Mouse (Mus musculus) cerebellum, adult 8-10 months (tissue): ENCODE measurements around the gene Pdpr.
A peak's percentile ranks its signal among the peaks of the same experiment; 100 is the strongest.
"Not testable (repeated sequence)": the region's sequence is repeated elsewhere in the genome, so short reads cannot be mapped to it uniquely, and the experiment has no call there.

ENCODE experiments used
- DNase-seq: peaks from one replicate; pipeline ENCODE4 v3.0.0; 2022

Pdpr gene

GRCm38 (mm10) chr8:111093865-111094718 is at the start of gene Pdpr:
Gene Pdpr (plus strand): TSS chr8:111094630.
- peak; percentile 92 for DNase-seq

- no peak for DNase-seq
Observed at GRCm38 (mm10) chr8:111048694-111049093, 45.7 kb upstream of the Pdpr start.

DNA sequence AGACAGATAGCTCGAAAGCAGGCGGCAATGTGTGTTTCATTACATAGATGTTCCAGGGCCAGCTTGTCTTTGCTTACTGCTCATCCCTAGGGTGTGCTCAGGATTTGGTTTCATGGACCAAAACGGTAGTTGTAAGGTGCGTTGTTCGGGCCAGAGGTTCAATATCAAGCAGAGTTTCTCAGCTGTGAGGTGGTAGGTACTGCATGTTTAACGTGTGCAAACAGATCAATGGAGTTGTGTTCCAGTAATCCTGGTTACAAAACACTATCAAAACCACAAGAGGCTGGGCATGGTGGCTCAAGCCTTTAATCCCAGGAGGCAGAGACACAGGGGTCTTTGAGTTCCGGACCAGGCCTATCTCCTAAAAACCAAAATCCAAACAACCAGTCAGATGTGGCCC is 45.3 kb upstream of the Pdpr start:
- DNase-seq: no peak

DNA sequence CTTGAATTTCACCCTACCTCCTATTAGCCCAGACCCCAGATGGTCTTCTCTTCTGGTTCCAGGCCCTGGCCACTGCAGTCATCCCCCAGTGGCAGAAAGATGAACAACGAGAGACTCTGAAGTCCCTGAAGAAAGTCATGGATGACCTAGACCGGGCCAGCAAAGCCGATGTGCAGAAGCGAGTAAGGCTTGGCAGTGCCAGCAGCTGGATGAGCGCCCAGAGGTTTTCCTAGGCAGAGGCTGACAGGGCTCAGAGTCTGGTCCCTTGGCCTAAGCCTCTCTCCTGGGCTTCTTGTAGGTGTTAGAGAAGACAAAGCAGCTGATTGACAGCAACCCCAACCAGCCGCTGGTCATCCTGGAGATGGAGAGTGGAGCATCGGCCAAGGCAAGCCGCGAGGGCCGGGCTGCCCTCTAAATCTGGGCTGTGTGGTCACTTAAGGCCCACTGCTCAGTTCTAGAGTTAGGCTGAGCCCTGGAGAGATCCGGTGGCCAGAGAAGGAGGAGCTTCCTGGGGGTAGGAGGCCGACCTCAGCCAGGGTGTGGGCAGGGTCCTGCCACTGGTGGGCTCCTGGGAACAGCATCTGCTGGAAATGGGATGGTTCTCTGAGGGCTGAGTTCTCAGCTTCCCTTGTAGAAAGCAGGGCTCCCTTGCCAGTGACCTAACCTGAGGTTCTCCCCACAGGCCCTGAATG is 40.5 kb upstream of the Pdpr start:
- no peak for DNase-seq

DNA sequence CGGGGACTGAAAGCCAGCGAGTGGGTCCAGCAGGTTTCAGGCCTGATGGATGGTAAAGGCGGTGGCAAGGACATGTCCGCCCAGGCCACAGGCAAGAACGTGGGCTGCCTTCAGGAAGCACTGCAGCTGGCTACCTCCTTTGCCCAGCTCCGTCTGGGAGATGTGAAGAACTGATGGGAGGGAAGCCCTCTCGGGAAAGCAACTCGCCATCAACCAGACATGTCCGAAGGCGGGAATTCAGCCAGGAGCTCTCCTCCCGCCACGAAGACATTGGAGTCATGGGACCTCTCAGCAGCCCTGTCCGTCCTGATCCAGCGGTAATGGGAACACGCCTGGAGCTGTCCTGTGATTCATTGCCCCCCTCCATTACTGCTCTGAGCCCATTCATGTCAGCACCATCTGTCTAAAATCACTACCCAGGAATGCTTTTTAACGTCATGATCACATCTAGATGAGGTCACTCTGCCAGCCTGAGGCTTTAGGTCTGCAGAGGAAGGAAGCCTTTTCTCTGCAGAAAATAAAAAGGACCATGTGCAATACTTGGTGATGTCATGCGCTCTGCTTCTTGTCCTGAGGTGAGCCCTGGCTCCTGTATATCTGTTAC is 39.3 kb upstream of the Pdpr start:
- DNase-seq: no peak

DNA sequence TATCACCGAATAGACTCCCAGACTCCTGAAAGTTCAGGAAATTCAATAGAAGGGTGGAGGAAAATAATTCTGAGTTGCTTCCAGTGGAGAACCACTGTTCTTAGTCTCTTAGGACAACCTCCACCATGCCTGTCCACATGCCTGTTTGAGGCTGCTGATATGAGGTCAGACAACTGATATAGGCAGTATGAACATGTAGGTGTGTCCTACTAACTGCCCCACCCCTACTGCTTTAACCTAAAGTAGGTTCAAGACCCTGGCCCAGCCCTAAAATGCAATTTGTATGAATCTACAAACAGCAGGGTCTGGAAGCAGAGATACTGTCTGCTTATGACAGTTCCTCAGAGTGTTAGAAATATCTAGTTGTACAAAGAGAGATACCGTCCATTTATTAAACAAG is 38.8 kb upstream of the Pdpr start:
- DNase-seq: no peak

DNA sequence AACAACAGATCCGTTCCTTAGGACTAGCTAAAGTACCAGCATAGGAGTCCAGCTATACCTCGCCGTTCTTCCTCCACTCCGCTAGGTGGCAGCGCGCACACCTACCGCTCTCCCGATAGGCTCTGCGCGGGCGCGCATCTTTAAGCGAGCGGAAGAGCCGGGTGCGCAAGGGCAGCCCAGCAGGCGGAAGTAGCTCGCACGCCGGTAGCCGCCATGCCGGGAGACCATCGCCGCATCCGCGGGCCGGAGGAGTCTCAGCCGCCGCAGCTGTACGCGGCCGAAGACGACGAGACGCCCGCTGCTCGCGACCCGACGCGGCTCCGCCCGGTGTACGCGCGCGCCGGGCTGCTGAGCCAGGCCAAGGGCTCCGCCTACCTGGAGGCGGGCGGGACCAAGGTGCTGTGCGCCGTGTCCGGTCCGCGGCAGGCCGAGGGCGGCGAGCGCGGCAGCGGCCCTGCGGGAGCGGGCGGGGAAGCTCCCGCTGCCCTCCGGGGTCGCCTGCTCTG is 38.2 kb upstream of the Pdpr start, which contains the start of gene Exosc6:
Gene Exosc6, plus strand, starts transcription at position 182 of the 506 bp plus-strand sequence.
- DNase-seq: peak; percentile 89

DNA sequence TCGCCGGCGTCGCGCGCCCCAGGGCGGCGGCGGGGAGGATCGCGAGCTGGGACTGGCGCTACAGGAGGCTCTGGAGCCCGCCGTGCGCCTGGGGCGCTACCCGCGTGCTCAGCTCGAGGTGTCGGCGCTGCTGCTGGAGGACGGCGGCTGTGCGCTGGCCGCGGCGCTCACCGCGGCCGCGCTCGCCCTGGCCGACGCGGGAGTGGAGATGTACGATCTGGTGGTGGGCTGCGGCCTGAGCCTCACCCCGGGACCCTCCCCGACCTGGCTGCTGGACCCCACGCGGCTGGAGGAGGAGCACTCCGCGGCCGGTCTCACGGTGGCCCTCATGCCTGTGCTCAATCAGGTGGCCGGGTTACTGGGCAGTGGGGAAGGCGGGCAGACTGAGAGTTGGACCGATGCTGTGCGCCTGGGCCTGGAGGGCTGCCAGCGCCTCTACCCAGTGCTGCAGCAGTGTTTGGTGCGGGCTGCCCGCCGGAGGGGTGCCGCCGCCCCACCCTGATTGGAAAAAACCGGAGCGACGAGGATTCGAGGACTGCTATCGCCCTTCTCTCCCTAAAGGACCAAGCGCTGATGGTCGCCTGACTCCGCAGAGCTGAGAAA is 37.6 kb upstream of the Pdpr start:
- peak; percentile 38 for DNase-seq

GRCm38 (mm10) chr8:111058946-111059572 is 35.4 kb upstream of the Pdpr start:
- no peak for DNase-seq

GRCm38 (mm10) chr8:111061688-111062071 is 32.8 kb upstream of the Pdpr start:
- no peak for DNase-seq

- DNase-seq: peak; percentile 95
Observed at GRCm38 (mm10) chr8:111062072-111062757, 32.2 kb upstream of the Pdpr start.

GRCm38 (mm10) chr8:111062893-111063292 is 31.5 kb upstream of the Pdpr start:
- DNase-seq: no peak

DNA sequence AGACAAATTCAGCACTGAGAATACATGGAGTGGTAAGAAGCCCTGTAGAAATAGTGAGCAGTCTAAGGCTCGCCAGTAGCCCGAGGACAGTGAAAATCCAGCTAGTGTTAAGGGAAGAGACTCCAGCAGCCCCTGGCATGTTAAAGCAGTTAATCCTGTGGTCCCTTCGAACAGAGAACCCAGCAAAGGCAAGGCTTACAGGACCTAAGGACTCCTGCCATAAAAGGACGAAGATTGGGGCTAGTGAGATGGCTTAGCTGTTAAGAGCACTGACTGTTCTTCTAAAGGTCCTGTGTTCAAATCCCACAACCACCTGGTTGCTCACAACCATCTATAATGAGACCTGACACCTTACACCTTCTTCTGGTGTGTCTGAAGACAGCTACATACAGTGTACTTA is 28.1 kb upstream of the Pdpr start:
- DNase-seq: no peak

DNA sequence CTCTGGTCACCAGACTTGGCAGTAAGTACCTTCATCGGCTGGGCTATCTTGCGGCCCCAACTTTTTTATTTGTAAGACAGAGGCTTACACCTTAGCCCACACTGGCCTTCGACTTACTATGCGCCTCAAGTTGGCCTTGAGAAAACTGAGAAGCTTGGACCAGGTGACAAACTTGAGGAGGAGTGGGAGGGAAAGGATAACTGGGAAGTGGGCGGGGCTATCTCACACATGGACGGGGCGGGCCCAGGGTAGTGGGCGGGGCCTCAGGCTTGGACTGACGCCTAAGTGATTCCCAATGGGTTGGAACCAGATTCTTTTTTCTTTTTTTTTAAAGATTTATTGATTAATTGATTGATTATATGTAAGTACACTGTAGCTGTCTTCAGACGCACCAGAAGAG is 27.0 kb upstream of the Pdpr start:
- DNase-seq: no peak

- not testable (repeated sequence) for DNase-seq
Observed at GRCm38 (mm10) chr8:111068660-111069059, 25.8 kb upstream of the Pdpr start.

DNA sequence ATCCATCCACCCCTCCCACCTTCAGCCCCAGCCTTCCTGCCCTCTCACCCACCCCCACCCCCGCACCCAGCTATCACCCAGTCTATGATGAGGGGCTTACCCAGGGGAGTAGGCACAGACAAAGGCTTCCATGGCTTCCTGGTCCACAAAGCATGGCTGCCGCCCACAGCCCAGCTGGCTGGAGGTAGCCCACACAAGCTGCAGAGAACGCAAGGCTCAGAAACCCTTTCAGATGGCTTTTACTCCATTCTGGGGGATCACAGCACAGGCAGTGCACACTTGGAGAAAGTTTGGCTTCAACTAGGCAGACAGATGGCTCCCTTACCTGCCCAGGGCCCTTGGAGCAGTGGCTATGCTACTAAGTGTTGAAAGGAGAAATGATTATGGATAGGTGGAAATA is 18.5 kb upstream of the Pdpr start:
- no peak for DNase-seq

GRCm38 (mm10) chr8:111079461-111079860 is 15.0 kb upstream of the Pdpr start:
- no peak for DNase-seq

DNA sequence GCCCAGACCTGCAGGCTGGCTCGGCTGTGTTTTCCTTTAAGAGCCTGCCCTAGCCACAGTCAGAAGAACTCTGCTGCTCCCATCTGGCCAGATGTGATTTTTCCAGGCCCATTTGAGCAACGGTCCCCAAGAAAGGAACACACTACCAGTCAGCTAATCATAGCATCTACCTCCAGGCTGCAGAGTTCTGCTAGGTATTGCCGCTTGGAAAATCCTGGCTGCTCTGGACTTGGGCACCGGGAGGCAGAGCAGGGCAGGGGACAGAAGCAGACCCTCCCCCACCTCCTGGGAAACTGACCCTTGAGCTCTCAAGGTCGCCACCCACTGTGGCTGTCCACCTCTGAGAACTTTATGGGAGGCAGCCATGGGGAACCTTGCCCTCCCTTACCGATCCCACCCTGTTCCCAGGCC is 14.6 kb upstream of the Pdpr start:
- DNase-seq: no peak

GRCm38 (mm10) chr8:111081580-111082258 is 12.7 kb upstream of the Pdpr start:
- no peak for DNase-seq

- DNase-seq: not testable (repeated sequence)
Observed at GRCm38 (mm10) chr8:111083936-111084335, 10.5 kb upstream of the Pdpr start.

GRCm38 (mm10) chr8:111090126-111090525 is 4.3 kb upstream of the Pdpr start:
- peak; percentile 73 for DNase-seq
